Mouse (Mus musculus) embryonic fibroblast, embryonic 13.5 days (primary cell): ENCODE measurements around the gene Sdccag8.

Source experiments
- CTCF ChIP-seq: IDR thresholded peaks from 2 replicates; pipeline ENCODE4 v1.5.1; 2011; ENCODE audit warnings: mild to moderate bottlenecking, control low read depth, low read length, moderate library complexity, borderline replicate concordance; ENCODE audit not compliant: insufficient read depth
- POLR2A ChIP-seq: IDR thresholded peaks from 2 replicates; pipeline ENCODE4 v1.6.1; 2011; ENCODE audit warnings: low read depth, mild to moderate bottlenecking, control low read depth, low read length, moderate library complexity

- TF ChIP-seq CTCF, result no peak
- TF ChIP-seq POLR2A, result no peak
Measured at GRCm38 (mm10) chr1:176967299-176967698, 152.8 kb downstream of the Sdccag8 start.
